Mouse (Mus musculus): Measurements from ENCODE around the gene Tgtp2. TPM values are rescaled to one million over a fixed set of nuclear protein-coding genes. Genes with fewer than 3 reads are reported as not detected.
"Not testable (repeated sequence)": the region's sequence is repeated elsewhere in the genome, so short reads cannot be mapped to it uniquely, and the experiment has no call there.

The Tgtp2 gene
- total RNA-seq (2021), result under 1 TPM; 0.28 to 0.38 TPM
- long read RNA-seq, experiment 1, result 0 reads
- long read RNA-seq, experiment 2, result 0 reads

DNA sequence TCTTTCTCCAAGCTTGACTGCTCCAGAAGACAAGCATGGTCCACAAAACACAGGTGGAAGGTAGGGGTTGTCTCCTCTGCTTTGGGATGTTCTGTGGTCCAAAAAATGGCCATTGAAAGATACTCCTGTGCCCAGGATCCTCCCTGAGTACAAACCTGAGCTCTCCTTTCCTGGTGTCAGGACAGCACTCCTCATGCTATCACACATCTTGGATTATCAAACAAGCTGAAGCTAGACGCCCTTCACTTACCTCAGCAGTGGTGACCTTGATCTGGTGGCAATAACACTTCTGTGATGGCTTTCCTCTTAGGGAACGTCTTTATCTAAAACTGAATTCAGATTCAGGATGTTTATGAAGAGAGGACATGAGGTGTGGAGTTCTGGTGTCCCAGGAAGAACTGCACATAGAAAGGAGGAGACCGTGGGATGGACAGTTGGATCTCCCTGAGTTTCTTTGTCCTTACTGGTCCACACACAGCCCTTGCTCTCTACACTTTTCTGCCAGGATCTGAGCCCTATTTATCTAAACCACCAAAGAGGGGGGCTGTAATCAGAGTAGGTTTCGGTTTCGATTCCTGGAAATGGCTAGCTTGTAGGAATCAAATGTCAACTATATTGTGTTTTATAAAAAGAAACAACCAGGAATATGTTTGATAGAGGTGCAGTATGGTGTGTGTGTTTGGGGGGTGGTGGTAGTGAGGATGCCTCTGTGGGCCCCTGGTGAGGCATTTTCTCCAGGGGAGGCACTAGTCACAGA is at the start of gene Tgtp2:
Gene Tgtp2 (minus strand): TSS at position 494 of the 757 bp plus-strand sequence.
- not testable (repeated sequence) for DNase-seq

DNA sequence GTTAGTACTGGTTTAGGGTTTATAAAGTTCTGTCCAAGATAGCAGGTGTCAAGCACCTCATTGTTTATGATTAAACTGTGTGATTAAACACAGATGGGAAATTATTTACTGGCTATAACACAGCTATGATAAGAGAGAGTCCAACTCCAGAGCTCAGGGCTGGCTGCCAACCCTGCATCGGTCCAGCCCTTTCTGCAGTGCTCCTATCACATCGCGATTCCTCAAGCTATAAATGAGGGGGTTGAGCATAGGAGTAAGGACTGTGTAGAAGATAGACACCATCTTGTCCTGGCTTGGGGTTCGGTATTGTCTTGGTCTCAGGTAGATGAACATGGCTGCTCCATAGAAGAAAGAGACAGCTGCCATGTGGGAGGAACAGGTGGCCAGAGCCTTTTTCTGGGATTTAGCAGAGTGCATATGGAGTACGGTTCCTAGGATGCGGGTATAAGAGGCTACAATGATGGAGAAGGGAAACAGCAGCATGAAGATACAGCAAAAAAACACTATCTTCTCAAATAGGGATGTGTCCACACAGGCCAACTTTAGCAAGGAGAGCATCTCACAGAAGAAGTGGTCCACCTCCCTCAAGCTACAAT is 48.7 kb upstream of the Tgtp2 start:
- DNase-seq, result no peak

DNA sequence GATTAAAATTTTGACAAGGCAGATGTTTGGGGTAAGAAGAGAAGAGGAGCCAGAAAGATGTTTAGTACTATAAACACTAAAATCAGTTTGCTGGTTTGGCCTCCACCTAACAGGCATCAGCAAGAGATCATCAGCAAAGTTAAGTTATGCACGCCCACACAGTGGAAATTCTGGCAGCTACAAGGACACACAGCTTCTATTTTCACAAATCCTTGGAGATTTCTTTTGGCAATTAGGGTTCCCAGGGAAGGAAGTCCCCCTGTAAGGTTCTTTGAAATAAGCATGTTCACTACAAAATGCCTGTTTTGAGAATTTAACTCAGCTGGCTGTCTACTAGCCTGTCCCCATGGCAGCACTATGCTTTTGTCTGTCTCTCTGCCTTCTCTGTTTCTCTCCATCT is 47.0 kb upstream of the Tgtp2 start:
- no peak for DNase-seq

DNA sequence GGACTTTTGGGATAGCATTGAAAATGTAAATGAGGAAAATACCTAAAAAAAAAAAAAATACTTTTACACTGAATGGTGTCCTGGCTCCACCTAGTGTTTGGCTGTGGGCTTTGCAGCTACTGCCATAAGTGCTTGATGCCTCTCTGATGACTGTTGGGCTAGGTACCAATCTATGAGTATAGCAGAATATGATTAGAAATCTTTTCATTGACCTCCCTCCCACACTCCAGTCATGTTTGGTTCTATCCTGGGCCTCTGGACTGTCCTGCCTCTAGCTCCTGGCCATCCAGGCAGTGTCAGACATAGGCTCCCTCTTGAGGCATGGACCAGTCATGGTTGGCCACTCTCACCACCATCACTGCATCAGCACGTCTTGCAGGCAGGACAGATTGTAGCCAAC is 44.8 kb upstream of the Tgtp2 start:
- DNase-seq, result no peak

DNA sequence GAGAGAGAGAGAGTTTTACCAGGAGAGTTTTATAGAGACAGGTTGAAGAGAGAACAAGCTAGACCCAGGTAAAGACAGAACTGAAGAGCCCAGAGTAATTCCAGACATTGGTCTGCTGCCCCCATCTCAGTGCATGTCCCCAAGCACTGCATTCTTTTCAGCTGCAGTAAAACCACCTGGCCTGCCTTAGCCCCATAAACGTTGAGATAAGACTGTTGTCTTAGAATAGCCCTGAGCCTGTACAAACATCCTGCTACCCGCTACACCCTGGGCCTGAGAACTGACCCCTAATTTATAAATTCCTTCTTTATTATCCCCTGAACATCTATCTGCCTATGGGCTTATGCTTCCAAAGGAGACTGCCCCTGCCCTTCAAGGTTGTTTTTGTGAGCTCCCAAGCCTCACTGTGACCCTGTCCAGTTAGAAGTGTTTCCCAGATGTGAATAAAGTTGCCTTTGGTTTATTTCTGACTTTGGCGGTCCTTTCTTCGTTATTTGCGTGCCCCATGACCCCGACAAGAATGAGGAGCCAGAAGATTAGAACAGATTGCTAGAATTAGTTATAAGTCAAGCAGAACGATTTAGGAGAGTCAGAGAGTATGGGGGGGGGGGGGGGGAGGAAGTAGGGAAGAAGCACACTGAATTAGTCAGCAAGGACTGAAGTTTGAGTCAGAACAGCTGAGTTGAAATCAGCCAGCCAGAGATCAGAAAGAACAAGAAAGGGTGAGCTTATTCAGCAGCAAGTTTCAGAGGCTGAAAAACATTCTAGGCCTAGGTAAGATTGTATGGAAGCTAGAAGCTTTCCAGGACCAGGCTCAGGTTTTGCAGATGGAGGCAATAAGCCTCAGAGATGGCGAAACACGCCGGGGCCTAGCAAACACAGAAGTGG is 43.9 kb upstream of the Tgtp2 start:
- no peak for DNase-seq

DNA sequence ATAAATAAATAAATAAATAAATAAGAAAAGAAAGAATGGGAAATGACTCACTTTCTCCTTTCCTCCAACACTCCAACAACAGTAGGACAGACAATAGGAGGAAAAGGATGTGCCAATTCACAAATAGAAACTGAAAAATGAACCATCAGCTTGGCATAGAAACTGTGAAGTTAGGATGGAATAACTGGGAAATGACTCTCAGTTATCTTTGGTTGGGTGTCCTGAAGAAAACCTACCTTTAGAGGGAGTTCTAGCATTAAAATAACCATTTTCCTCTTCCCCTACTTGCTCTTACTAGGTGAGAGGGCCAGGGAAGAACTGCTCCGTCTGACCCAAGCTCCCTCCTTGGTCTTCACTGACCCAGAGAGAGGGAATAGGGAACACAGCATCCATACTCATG is 41.7 kb upstream of the Tgtp2 start:
- no peak for DNase-seq

DNA sequence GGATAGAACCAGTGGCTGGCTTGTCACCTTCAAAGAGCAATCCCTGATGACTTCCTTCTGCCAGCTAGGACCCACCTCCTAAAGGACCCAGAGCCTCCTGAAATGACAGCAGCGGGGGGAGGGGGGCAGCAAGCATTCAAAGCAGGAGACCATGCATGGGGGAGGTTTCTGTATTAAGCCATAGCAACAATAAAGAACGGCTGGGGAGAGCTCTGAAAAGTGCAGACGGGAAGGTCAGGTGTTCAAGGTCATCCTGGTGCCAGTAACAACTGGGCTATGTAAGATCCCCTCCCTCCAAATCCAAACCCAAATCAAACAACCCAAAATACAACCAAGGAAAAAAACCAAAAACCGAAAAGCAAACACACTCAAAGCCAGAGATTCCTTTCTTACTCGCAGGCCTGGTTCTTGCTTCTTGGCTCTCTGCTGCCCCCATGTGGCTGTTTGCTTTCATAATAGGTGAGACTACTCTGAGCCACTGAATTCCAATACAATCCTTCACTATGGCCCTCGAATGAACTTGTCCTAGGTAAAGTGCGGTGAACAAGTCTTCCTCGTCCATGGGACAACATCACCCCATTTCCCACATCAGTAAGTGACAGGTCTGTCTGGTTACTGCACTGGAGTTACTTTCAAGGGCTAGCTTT is 39.2 kb upstream of the Tgtp2 start:
- DNase-seq, result peak; percentile 47

DNA sequence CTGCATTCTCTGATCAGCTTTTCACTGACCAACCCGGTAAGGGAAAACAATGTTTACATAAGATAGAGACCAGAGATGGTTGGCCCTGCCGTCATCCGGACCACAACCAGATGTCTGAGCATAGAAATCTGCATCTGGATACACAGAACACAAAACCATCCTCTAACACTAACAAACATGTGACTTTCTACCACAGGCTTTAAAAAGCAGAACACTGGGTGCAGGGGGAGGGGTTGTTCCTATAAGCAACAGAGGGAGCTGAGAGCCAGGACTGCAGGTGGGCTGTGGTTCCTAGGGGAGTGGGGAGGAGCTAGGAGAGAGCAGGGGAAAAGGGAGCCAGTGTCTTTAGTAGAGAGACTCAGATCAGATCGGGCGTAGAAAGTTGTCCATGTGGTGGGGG is 37.5 kb upstream of the Tgtp2 start:
- no peak for DNase-seq

DNA sequence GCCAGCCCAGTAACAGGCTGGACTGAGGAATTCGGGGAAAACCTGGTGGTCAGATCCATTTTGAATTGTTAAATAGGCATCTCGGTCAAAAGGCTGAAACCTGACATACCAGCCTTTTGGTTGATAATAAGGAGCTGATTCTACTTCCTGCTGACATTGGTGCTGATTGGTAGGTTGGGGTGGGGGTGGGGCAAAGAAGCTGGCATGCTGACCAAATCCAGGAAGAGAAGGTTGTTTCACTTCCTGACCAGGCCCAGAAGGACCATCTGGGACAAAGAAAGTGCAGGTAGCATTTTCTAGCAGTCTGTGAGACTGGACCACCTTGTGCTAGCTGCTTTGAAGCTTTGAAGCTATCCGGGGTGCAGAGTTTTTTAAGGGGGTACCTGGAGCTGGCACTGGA is 36.4 kb upstream of the Tgtp2 start:
- no peak for DNase-seq

DNA sequence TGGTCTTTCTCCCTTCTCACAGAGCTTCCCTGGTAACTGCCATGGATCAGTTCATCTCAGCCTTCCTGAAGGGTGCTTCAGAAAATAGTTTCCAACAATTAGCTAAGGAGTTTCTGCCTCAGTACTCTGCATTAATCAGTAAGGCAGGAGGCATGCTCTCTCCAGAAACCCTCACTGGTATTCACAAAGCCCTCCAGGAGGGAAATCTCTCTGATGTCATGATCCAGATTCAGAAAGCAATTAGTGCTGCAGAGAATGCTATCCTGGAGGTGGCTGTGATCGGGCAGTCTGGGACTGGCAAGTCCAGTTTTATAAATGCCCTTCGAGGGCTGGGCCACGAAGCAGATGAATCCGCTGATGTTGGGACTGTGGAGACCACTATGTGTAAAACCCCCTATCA is 31.4 kb upstream of the Tgtp2 start:
- DNase-seq, result no peak

DNA sequence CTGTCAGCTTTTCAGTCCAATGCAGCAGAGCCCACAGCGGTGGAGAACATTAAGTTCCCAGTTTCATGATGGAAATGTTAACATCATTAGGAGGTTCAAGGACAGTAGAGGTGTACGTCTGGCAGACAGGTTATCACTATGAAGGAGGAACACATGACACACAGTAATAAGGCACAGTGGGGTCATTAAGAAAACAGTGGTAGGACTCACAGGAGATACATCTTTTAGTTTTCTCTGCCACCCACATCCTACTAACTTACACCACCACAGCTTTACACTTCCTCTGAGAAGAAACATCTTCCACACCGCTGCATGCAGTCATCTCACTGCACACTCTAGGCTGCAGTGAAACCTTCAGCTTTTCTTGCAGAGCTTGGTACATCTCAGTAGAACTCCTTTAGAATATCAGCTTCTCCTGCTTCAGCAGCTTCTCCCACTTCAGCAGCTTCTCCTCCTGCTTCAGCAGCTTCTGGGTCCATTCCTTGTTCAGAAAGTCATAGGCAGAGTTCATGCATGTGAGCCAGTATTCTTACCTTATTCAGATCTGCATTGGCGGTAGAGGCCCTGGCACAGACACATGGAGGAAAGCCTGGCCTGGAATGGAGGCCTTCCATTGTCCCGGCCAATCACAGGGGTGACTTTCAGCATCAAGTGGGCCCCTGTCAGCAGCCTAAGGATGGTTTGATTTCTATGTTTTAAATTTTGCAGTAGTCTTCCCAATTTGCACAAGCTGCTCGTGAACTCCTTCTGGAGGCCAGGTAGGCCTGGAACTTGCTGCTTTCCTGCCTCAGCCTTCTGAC is 30.1 kb upstream of the Tgtp2 start:
- no peak for DNase-seq

DNA sequence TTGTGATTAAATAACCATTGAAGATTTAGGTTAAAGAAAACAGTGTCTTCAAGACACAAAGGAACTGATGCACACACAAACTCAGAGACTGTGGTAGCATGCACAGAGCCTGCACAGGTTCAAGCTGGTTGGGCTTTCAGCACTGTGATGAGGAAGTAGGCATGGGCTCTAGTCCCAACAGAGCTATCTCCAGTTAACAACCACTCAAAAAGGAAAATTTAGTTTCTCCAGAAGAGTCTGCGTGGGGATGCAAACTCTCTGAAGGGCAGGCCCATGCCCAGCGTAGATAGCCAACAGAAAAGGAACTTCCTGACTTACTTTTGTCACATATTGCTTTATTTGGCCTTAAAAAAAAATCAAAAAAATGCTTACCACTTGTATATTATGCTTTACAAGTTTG is 28.8 kb upstream of the Tgtp2 start:
- no peak for DNase-seq

DNA sequence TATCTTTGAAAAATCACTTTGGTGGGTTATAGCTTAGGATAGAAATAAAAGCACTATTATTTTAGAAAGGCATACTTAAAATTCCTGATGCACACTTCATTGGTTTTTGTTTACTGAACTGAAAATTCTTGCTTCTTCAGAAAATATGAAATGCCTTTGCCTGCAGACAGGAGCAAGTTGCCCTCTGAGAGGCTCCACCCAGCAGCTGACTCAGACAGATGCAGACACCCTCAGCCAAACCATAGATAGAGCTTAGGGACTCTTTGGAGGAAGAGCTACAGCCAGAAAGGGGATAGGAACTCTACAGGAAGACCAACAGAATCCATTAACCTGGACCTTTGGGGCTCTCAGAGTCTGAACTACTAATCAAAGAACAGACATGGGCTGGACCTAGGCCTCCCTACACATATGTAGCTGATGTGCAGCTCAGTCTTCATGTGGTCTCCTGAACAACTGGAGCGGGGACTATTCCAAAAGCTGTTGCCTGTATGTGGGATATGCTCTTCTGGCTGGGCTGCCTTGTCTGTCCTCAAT is 28.1 kb upstream of the Tgtp2 start:
- no peak for DNase-seq

DNA sequence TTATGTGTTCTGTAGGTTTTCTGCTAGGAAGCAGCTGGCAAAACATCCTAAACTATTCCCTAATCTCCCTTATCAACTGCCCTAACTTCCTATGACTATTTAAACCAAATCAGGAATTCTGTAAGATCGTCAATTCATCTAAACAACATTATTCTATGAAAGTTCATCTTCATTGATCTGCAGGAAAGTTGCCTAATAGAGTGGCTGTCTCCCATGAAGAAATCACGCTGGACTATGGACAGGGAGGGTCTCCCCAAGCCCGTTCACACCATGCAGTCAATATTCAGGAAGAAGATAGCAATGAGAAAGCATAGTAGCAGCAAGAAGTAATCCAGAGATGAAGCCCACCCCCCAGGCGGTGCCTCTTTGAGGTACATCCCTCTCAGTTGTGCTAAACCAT is 27.2 kb upstream of the Tgtp2 start:
- no peak for DNase-seq

DNA sequence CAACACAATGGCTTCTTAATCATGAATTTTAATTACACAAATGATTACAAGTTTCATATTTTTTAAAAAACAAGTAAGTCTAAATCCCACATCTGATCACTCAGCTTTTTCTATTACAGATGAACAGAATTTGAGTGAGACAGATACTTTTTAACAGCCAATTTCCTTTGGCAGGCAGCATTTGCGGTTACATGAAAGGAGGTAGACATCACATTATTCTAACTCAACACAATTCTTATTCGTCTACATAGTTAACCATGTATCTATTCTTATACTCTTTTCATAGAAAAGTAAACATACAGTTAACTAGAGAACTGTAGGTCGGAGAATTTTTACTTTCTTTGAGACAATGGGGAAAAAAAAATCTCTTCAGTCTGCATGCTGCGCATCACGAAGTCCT is 26.5 kb upstream of the Tgtp2 start:
- DNase-seq, result no peak

DNA sequence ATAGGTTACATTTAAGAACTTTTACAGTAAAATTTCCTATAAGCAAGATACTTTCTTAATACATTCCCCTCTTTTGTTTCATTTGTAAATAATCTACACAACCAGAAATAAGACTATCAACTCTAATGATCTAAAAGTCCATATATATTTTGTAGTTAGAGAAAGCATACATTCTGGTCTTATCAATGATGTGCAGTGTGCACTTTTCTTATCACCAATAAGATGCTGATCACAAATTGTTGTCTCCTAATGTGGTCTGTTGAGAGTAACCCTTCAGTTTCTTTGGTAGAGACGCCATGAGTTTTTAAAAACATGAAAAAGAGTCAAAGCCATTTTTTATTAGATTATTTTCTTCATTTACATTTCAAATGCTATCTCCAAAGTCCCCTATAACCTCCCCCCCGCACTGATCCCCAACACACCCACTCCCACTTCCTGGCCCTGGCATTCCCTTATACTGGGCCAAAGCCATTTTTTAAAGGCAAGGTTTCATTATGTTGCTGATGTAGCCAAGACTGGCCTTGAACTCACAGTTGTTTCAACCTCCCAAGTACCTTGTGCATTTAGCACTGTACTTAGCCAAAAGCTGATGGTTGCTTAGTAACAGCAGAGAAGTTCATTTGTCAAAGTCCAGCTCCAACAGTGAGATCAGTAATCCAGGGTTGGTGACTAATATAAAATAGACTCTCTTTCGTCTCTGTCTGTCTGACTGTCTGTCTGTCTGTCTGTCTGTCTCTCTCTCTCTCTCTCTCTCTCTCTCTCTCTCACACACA is 25.9 kb upstream of the Tgtp2 start:
- DNase-seq, result no peak

DNA sequence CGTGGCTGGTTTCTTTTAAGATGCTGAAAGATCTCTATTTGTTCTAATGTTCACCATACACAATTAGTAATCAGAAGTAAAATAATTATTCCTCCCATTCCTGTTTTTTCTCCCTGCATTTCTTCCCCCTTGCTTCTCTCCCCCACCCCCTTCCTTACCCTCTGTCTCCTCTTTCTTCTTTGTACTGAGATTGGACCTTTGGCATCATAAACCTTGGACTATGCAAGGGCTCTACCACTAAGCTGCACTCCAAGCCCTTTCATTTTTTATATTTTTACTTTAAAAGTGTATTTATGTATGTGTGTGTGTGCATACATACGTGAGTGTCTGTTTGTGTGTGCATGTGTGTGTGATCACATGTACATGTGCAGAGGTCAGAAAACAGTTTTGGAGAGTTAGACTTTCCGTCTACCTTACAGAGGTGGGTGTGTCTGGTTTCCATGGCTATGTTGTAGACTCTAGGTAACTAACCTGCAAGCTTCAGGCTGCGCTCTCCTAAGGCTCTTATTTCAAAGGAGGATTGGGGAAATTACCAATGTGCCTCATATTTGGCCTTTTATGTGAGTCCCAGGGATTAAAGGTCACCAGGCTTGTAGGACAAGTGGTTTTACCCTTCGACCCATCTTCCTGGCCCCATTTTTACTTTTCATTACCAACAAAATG is 25.1 kb upstream of the Tgtp2 start:
- DNase-seq, result no peak

DNA sequence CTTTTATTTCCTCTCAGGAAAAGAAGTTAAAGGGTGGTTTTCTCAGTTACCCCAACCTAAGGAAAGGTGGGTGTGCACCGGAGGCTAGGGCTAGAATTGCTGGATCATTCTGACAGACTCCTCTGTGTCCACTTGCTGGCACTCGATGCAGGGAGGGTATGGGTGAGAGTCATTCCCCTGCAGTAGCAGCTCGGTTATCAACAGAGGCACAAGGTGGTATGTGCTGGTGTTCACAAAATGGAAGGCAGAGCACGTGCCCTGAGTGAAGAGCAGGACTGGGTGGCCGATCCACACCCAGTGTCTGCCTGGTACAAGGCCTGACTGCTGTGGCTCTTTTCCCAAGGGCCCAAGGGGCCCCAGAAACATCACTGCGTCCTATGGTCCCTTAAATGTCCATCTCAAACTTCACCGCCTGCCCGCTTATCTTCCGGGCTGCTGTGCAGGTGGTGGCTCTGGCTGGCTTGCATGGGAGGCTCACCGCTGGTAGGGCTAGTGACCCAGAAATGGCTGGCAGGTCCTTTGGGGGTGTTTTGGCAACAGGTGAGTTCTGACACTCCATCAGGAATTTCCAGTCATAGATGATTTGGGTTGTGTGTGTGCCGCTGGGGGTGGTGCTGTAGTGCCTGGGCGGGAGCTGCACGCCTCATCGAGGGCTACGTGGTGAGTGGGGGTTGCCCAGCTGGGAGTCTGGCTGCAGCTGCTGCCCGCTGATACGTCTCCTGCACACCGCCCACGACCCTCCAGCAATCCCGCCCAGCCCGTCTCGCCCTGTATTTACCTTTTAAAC is 24.0 kb upstream of the Tgtp2 start:
- DNase-seq, result no peak

DNA sequence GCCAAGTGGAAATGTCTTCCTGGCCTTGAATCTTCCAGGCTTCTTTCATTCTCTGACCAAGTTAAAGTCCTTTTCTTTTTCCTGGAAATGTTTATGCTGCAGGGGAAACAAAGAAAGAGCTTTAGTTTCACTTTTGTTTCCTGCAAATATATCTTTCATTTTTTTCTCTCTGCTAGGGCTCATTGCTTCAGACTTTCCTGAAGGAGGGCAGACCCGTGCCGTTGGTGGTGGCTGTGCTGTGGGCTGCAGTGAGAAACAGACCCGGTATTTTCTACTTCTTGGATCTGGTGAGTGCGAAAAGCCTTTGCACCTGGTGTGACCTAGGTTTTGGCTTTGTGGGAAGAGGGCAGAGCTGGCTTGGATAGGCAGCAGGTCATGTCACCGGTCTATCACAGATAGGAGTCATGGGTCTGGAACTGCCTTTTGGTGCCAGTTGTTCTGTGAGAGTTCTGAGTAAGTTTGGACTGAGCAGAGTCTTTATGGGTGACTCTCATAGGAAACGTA is 22.9 kb upstream of the Tgtp2 start:
- DNase-seq, result no peak

All from gastrocnemius, postnatal 25 days (tissue).